Mouse (Mus musculus): ENCODE measurements around the gene Cd8a. TPM values are rescaled to one million over a fixed set of nuclear protein-coding genes. Genes with fewer than 3 reads are reported as not detected.
"Not testable (repeated sequence)": the region's sequence is repeated elsewhere in the genome, so short reads cannot be mapped to it uniquely, and the experiment has no call there.

Gene Cd8a
- polyA plus RNA-seq (2016; fragmentation: Nextera tagmentation; extraction: Ambion mirVana), result not detected in 2 replicates

- no peaks in the 10 kb centered on the region for H3K27me3 ChIP-seq (replicated peaks)
- no peaks in the 10 kb centered on the region for H3K36me3 ChIP-seq
- no peaks in the 10 kb centered on the region for H3K4me1 ChIP-seq (replicated peaks)
- 67% methylated on average over 14 of the region's 14 CpGs for WGBS
- no peaks in the 10 kb centered on the region for H3K9me3 ChIP-seq (replicated peaks)
- H3K9ac ChIP-seq, result no peak within 1 kb of the TSS
- no peak within 1 kb of the TSS for H3K27ac ChIP-seq (ENCODE audit: poor library complexity, severe bottlenecking)
- H3K4me3 ChIP-seq, result no peak within 1 kb of the TSS
- ATAC-seq (ENCODE audit: insufficient number of reproducible peaks, low FRiP score), result no peak
- H3K4me2 ChIP-seq, result no peak within 1 kb of the TSS
These were observed at the start of gene Cd8a for GRCm38 (mm10) chr6:71373249-71373775. Gene Cd8a, plus strand, starts transcription at chr6:71373427.

GRCm38 (mm10) chr6:71324816-71325215 is 48.4 kb upstream of the Cd8a start:
- Histone ChIP-seq H3K27me3 (replicated peaks) (no peaks in the 10 kb centered on the region), H3K4me3 (no peak overlapping the region), H3K27ac (ENCODE audit: poor library complexity, severe bottlenecking) (no peak overlapping the region), H3K36me3 (no peaks in the 10 kb centered on the region), H3K4me2 (no peak overlapping the region), H3K4me1 (replicated peaks) (no peaks in the 10 kb centered on the region), H3K9me3 (replicated peaks) (no peaks in the 10 kb centered on the region), H3K9ac (no peak overlapping the region)
- ATAC-seq (ENCODE audit: insufficient number of reproducible peaks, low FRiP score), result no peak
- WGBS, result 81% methylated on average over 9 of the region's 9 CpGs

GRCm38 (mm10) chr6:71329881-71330280 is 43.3 kb upstream of the Cd8a start:
- Histone ChIP-seq H3K4me1 (replicated peaks) (no peaks in the 10 kb centered on the region), H3K9me3 (replicated peaks) (no peaks in the 10 kb centered on the region), H3K4me2 (no peak overlapping the region), H3K27ac (ENCODE audit: poor library complexity, severe bottlenecking) (no peak overlapping the region), H3K4me3 (no peak overlapping the region), H3K9ac (no peak overlapping the region), H3K27me3 (replicated peaks) (no peaks in the 10 kb centered on the region), H3K36me3 (no peaks in the 10 kb centered on the region)
- 79% methylated on average over 6 of the region's 6 CpGs for WGBS
- ATAC-seq (ENCODE audit: insufficient number of reproducible peaks, low FRiP score), result no peak

DNA sequence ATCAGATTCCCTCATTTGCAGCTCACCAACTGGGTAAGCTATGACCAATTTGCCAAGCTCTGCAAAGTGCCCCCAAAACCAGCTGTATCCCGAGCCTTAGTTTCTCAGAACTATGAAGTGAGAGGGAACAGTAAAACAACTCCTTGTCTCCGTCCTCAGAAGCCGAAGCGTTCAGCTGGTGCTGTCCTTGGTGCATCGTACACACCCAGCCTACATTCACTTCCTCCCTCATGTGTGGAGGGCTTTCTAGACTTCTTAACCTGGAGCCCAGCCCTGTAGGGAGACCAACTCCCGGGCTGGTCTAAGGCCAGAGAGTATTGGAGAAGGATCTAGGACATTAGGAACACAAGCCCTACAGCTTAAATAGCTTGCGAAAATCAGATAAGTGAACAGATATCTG is 42.7 kb upstream of the Cd8a start:
- Histone ChIP-seq H3K4me2 (no peak overlapping the region), H3K9ac (no peak overlapping the region), H3K9me3 (replicated peaks) (no peaks in the 10 kb centered on the region), H3K27me3 (replicated peaks) (no peaks in the 10 kb centered on the region), H3K27ac (ENCODE audit: poor library complexity, severe bottlenecking) (no peak overlapping the region), H3K4me1 (replicated peaks) (no peaks in the 10 kb centered on the region), H3K36me3 (no peaks in the 10 kb centered on the region), H3K4me3 (no peak overlapping the region)
- ATAC-seq (ENCODE audit: insufficient number of reproducible peaks, low FRiP score), result no peak
- 72% methylated on average over 7 of the region's 7 CpGs for WGBS

DNA sequence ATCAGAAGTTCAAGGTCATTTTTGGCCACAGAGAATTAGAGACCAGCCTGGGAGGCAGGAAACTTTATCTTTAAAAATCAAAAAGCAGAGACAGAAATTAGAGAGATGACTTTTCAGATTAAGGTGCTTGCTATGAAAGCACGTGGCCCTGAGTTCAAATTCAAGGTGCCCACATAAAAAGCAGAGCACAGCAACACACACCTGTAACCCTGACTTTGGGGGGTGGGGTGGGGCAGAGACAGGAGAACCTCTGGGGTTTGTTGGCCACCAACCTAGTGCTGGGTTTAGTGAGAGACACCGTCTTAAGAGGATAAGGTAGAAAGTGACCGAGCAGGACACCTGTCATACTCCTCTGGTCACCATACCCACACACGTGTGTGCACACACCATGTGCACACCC is 41.7 kb upstream of the Cd8a start:
- WGBS, result 76% methylated on average over 2 of the region's 4 CpGs
- not testable (repeated sequence) for H3K4me1 ChIP-seq (replicated peaks); H3K4me2 ChIP-seq; H3K27ac ChIP-seq (ENCODE audit: poor library complexity, severe bottlenecking); ATAC-seq (ENCODE audit: insufficient number of reproducible peaks, low FRiP score); H3K9ac ChIP-seq; H3K36me3 ChIP-seq; H3K9me3 ChIP-seq (replicated peaks); H3K27me3 ChIP-seq (replicated peaks); H3K4me3 ChIP-seq

DNA sequence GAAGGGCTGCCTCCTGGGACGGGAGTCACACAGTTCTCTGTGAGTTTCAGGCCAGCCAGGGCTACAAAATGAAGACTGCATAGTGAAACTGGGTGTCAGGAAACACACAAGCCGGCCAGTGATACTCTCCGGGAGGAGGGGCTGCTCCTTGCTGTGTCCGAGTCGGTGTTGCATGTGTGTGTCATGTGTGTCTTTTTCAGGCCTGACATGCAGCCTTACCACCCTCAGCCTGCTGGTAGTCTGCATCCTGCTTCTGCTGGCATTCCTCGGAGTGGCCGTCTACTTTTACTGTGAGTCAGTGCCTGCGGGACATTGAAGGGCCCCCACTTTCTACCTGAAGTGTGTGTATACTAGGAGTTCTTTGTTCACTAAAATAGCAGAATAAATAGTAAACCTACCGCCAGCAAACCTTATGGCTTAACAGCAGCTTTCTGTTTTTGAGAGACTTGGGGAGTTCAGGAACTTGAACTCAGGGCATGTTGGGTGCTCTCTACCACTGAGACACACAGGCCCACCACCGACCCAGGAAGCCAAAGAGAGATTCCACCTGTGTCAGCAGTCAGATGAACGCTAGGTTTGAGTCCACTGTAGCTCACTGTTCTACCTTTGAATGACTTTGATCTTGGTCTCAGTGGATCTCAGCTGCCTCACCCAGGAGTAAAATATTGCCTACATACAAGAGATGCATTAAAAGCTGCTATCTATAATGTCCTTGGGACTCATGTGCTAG is 40.8 kb upstream of the Cd8a start:
- no peak overlapping the region for H3K4me2 ChIP-seq
- no peaks in the 10 kb centered on the region for H3K36me3 ChIP-seq
- no peak overlapping the region for H3K27ac ChIP-seq (ENCODE audit: poor library complexity, severe bottlenecking)
- H3K4me3 ChIP-seq, result no peak overlapping the region
- H3K9me3 ChIP-seq (replicated peaks), result no peaks in the 10 kb centered on the region
- no peak for ATAC-seq (ENCODE audit: insufficient number of reproducible peaks, low FRiP score)
- WGBS, result 81% methylated on average over 11 of the region's 11 CpGs
- H3K4me1 ChIP-seq (replicated peaks), result no peaks in the 10 kb centered on the region
- no peak overlapping the region for H3K9ac ChIP-seq
- H3K27me3 ChIP-seq (replicated peaks), result no peaks in the 10 kb centered on the region

DNA sequence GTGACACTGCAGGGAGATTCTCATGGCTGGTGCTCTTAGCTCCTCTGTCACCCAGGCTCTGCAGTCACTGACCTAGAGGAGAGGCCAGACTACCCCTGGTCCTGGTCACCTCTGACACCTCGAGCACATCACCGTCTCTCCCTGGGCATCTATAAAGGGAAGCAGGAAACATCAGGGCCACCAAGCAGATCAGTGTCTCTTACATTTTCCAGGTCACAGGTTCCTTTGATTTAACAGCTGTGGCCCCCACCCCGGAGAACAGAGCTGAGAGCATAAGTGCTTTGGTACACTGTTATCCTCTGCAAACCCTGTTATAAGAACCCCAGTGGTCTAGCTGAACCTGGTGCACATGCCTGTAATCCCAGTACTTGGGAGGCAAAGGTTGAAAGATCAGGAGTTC is 40.2 kb upstream of the Cd8a start:
- H3K36me3 ChIP-seq, result no peaks in the 10 kb centered on the region
- no peaks in the 10 kb centered on the region for H3K9me3 ChIP-seq (replicated peaks)
- no peak for ATAC-seq (ENCODE audit: insufficient number of reproducible peaks, low FRiP score)
- no peak overlapping the region for H3K9ac ChIP-seq
- no peak overlapping the region for H3K4me3 ChIP-seq
- no peaks in the 10 kb centered on the region for H3K4me1 ChIP-seq (replicated peaks)
- H3K27ac ChIP-seq (ENCODE audit: poor library complexity, severe bottlenecking), result no peak overlapping the region
- H3K27me3 ChIP-seq (replicated peaks), result no peaks in the 10 kb centered on the region
- no peak overlapping the region for H3K4me2 ChIP-seq
- 72% methylated on average over 3 of the region's 3 CpGs for WGBS

- no peak for ATAC-seq (ENCODE audit: insufficient number of reproducible peaks, low FRiP score)
- WGBS, result 80% methylated on average over 11 of the region's 11 CpGs
- Histone ChIP-seq H3K4me2 (no peak overlapping the region), H3K4me3 (no peak overlapping the region), H3K9me3 (replicated peaks) (no peaks in the 10 kb centered on the region), H3K36me3 (no peaks in the 10 kb centered on the region), H3K27me3 (replicated peaks) (no peaks in the 10 kb centered on the region), H3K9ac (no peak overlapping the region), H3K27ac (ENCODE audit: poor library complexity, severe bottlenecking) (no peak overlapping the region), H3K4me1 (replicated peaks) (no peaks in the 10 kb centered on the region)
These were observed 39.5 kb upstream of the Cd8a start for GRCm38 (mm10) chr6:71333578-71334273.

- no peak overlapping the region for H3K4me2 ChIP-seq
- H3K4me3 ChIP-seq, result no peak overlapping the region
- WGBS, result 97% methylated on average over 8 of the region's 8 CpGs
- H3K9ac ChIP-seq, result no peak overlapping the region
- no peaks in the 10 kb centered on the region for H3K9me3 ChIP-seq (replicated peaks)
- H3K36me3 ChIP-seq, result no peaks in the 10 kb centered on the region
- ATAC-seq (ENCODE audit: insufficient number of reproducible peaks, low FRiP score), result no peak
- no peaks in the 10 kb centered on the region for H3K4me1 ChIP-seq (replicated peaks)
- H3K27me3 ChIP-seq (replicated peaks), result no peaks in the 10 kb centered on the region
- H3K27ac ChIP-seq (ENCODE audit: poor library complexity, severe bottlenecking), result no peak overlapping the region
These were observed 35.6 kb upstream of the Cd8a start for GRCm38 (mm10) chr6:71337666-71338065.

GRCm38 (mm10) chr6:71338941-71339340 is 34.3 kb upstream of the Cd8a start:
- no peaks in the 10 kb centered on the region for H3K9me3 ChIP-seq (replicated peaks)
- no peak overlapping the region for H3K27ac ChIP-seq (ENCODE audit: poor library complexity, severe bottlenecking)
- no peak overlapping the region for H3K4me3 ChIP-seq
- H3K9ac ChIP-seq, result no peak overlapping the region
- H3K4me2 ChIP-seq, result no peak overlapping the region
- H3K4me1 ChIP-seq (replicated peaks), result no peaks in the 10 kb centered on the region
- ATAC-seq (ENCODE audit: insufficient number of reproducible peaks, low FRiP score), result no peak
- no peaks in the 10 kb centered on the region for H3K27me3 ChIP-seq (replicated peaks)
- H3K36me3 ChIP-seq, result no peaks in the 10 kb centered on the region
- 76% methylated on average over 3 of the region's 3 CpGs for WGBS

GRCm38 (mm10) chr6:71339351-71339750 is 33.9 kb upstream of the Cd8a start:
- no peak overlapping the region for H3K4me2 ChIP-seq
- no peaks in the 10 kb centered on the region for H3K36me3 ChIP-seq
- no peaks in the 10 kb centered on the region for H3K4me1 ChIP-seq (replicated peaks)
- H3K9ac ChIP-seq, result no peak overlapping the region
- no peak overlapping the region for H3K27ac ChIP-seq (ENCODE audit: poor library complexity, severe bottlenecking)
- WGBS, result 79% methylated on average over 4 of the region's 4 CpGs
- no peaks in the 10 kb centered on the region for H3K9me3 ChIP-seq (replicated peaks)
- no peaks in the 10 kb centered on the region for H3K27me3 ChIP-seq (replicated peaks)
- ATAC-seq (ENCODE audit: insufficient number of reproducible peaks, low FRiP score), result no peak
- H3K4me3 ChIP-seq, result no peak overlapping the region
